Mouse (Mus musculus): ENCODE data around the gene Cd36.

GRCm38 (mm10) chr5:17857262-17857661, 31.3 kb downstream of the Cd36 start:
- TF ChIP-seq POLR2A (IDR thresholded peaks at IDR 0.05; ENCODE audit: insufficient read length, low read depth) (no peak), USF1 (IDR thresholded peaks at IDR 0.05; ENCODE audit: low read depth) (no peak), CEBPB (IDR thresholded peaks at IDR 0.05; ENCODE audit: insufficient read depth, poor library complexity, severe bottlenecking) (no peak), POLR2AphosphoS2 (IDR thresholded peaks at IDR 0.05; ENCODE audit: insufficient read length, low read depth) (no peak), MAX (IDR thresholded peaks at IDR 0.05; ENCODE audit: low read depth) (no peak), E2F4 (IDR thresholded peaks at IDR 0.05; ENCODE audit: insufficient read depth) (no peak), MYOG (IDR thresholded peaks at IDR 0.05; ENCODE audit: control insufficient read depth in 1 of 3, insufficient read depth in 1 of 3, insufficient read length in 2 of 3, low read depth in 2 of 3) (no peak), TCF12 (IDR thresholded peaks at IDR 0.05; ENCODE audit: insufficient read depth, poor library complexity, severe bottlenecking) (no peak), SRF (IDR thresholded peaks at IDR 0.05; ENCODE audit: control insufficient read depth, insufficient read length, low read depth) (no peak), TCF3 (IDR thresholded peaks at IDR 0.05; ENCODE audit: insufficient read length, low read depth) (no peak), REST (IDR thresholded peaks at IDR 0.05; ENCODE audit: insufficient read depth, insufficient read length) (no peak)

All from myocyte (in vitro differentiated cells).